Mouse (Mus musculus) heart, adult 11 months (tissue): Measurements from ENCODE around the gene Timm22.

Experiments used
- DNase-seq: peaks from one replicate; pipeline ENCODE4 v3.0.0; 2022

Gene Timm22

GRCm38 (mm10) chr11:76436864-76437437 is 30.2 kb downstream of the Timm22 start:
- peak; percentile 98 for DNase-seq

DNA sequence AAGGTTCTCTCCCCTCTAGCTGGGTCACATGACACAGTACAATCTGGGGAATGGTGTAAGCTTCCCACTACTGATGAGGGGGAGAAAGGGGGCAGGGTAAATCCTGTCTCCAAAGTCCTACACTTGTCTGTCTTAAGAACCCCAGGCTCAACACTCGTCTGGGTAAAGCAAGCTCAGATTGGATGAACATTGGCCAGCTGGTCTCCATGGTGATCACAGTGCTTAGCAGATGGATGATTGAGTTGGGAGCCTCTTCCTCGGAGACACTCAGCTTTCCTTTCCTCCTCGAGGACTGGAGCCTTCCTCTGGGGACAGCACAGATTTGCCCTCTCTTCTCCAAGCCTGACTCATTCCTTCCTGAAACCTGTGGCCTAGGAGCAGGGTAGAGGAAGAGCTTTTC is 32.9 kb downstream of the Timm22 start:
- DNase-seq = no peak

DNA sequence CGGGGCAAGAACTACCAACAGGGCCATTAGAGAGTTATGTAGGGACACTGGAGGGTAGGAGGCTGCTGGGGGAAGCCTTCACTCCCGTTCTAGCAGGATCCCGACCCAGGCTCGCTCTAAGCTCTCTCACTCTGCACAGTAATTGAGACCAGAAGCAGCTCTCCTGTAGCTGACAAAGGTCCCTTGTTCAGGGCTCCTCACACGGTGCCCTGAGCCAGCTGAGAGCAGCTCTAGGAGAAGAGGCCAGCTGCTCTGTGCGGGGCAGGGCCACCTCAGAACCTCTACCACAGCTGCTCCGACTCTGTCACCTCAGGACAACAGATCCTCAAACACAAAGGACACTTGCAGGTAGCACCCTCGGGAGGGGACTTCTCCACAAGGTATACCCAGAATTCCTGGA is 38.7 kb downstream of the Timm22 start:
- DNase-seq = no peak

GRCm38 (mm10) chr11:76446251-76446650 is 39.5 kb downstream of the Timm22 start:
- DNase-seq = no peak

- peak; percentile 96 for DNase-seq
These were observed 42.9 kb downstream of the Timm22 start for GRCm38 (mm10) chr11:76449520-76450201.

DNA sequence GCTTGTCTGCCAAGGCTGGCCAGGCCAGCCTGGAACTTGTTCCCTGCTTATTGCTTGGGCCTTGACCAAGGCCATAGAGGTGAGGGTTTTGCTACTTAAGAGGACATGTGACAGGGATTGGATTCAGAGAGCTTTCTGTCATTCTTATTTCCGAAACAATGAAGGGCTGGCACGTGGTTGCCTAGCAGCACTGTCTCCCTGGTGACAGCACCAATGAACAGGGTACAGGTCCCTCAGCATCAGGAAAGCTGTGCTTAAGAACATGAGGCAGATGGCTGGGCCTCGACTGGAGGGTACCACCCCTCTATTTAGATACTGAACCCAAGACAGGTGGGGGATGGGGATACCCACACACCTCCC is 43.4 kb downstream of the Timm22 start:
- no peak for DNase-seq

GRCm38 (mm10) chr11:76454492-76454891 is 47.7 kb downstream of the Timm22 start:
- DNase-seq = peak; percentile 95

DNA sequence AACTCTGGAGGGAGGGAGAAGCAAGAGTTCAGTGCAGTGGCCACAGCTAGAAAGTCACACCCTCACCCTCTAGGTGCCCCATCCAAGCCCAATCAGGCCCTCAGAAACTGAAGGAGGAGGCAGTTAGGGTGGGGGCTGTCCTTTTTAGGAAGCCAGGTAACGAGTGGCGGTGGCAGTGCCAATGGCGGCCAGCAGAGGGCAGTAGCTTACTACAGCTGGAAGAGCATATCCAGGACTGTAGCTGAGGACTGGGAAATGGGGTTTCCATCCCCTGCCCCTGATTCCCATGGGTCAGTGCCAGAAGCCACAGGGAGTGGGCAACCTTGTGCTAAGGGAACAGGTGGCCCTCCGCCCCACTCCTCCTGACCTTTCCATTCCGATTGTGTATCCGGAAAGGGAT is 49.5 kb downstream of the Timm22 start:
- DNase-seq = peak; percentile 97

GRCm38 (mm10) chr11:76456897-76457296 is 50.1 kb downstream of the Timm22 start:
- DNase-seq = no peak

GRCm38 (mm10) chr11:76458730-76459129 is 52.0 kb downstream of the Timm22 start:
- DNase-seq = no peak

- no peak for DNase-seq
These were observed 52.7 kb downstream of the Timm22 start for GRCm38 (mm10) chr11:76459489-76459888.

- no peak for DNase-seq
These were observed 54.4 kb downstream of the Timm22 start for GRCm38 (mm10) chr11:76461201-76461600.

DNA sequence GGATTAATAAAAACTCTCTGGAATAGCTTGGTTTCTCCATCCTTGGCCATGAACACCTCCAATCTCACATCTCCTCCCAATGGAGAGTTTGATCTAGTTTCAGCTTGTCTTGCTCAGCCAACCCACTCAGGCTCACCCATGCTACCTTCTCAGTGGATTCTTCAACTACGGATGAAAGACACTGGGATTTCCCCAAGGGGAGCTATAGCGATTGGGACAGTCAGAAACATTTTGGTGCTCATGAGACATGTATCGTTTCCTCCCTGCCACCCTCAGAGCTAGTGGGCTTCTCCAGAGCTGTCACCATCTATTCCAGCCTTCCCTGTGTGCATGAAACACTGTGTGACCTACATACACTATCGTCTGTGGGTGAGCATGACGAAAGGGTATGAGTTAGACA is 54.9 kb downstream of the Timm22 start:
- DNase-seq = no peak

GRCm38 (mm10) chr11:76465879-76466278 is 59.1 kb downstream of the Timm22 start:
- DNase-seq = no peak
